Mouse (Mus musculus): ENCODE measurements at regions not wholly inside any gene's neighbourhood (a gene's known extent, or its start where the extent isn't known, plus 50 kb on each side); places are given as distances from the start of the nearest gene placed in this dataset.

GRCm38 (mm10) chr8:92070704-92071103 lies 268.8 kb upstream of the Irx3 start:
- DNase-seq (ENCODE audit: low spot score), result no peak

- no peak for DNase-seq (ENCODE audit: low spot score)
Measured at GRCm38 (mm10) chr8:92066435-92066834, 264.6 kb upstream of the Irx3 start.

GRCm38 (mm10) chr8:92065554-92066239 lies 263.8 kb upstream of the Irx3 start:
- DNase-seq (ENCODE audit: low spot score), result no peak

- DNase-seq (ENCODE audit: low spot score), result no peak
Measured at GRCm38 (mm10) chr8:92064971-92065370, 263.1 kb upstream of the Irx3 start.

GRCm38 (mm10) chr8:92064175-92064821 lies 262.4 kb upstream of the Irx3 start:
- no peak for DNase-seq (ENCODE audit: low spot score)

- no peak for DNase-seq (ENCODE audit: low spot score)
Measured at GRCm38 (mm10) chr8:92063333-92063732, 261.5 kb upstream of the Irx3 start.

- no peak for DNase-seq (ENCODE audit: low spot score)
Measured at GRCm38 (mm10) chr8:92059471-92059870, 257.6 kb upstream of the Irx3 start.

GRCm38 (mm10) chr8:92058953-92059352 lies 257.1 kb upstream of the Irx3 start:
- no peak for DNase-seq (ENCODE audit: low spot score)

- DNase-seq (ENCODE audit: low spot score), result no peak
Measured at GRCm38 (mm10) chr8:92057857-92058256, 256.0 kb upstream of the Irx3 start.

- DNase-seq (ENCODE audit: low spot score), result no peak
Measured at GRCm38 (mm10) chr8:92055590-92055989, 253.7 kb upstream of the Irx3 start.

- DNase-seq (ENCODE audit: low spot score), result no peak
Measured at GRCm38 (mm10) chr8:92044695-92045094, 242.8 kb upstream of the Irx3 start.

- no peak for DNase-seq (ENCODE audit: low spot score)
Measured at GRCm38 (mm10) chr8:92042951-92043350, 241.1 kb upstream of the Irx3 start.

- DNase-seq (ENCODE audit: low spot score), result no peak
Measured at GRCm38 (mm10) chr8:92029954-92030353, 228.1 kb upstream of the Irx3 start.

GRCm38 (mm10) chr8:92029516-92029915 lies 227.6 kb upstream of the Irx3 start:
- DNase-seq (ENCODE audit: low spot score), result no peak

- DNase-seq (ENCODE audit: low spot score), result no peak
Measured at GRCm38 (mm10) chr8:92028308-92028707, 226.4 kb upstream of the Irx3 start.

- no peak for DNase-seq (ENCODE audit: low spot score)
Measured at GRCm38 (mm10) chr8:92024133-92024532, 222.3 kb upstream of the Irx3 start.

GRCm38 (mm10) chr8:92021521-92021920 lies 219.7 kb upstream of the Irx3 start:
- DNase-seq (ENCODE audit: low spot score), result no peak

GRCm38 (mm10) chr8:92014704-92015103 lies 212.8 kb upstream of the Irx3 start:
- no peak for DNase-seq (ENCODE audit: low spot score)

- no peak for DNase-seq (ENCODE audit: low spot score)
Measured at GRCm38 (mm10) chr8:92013183-92013582, 211.3 kb upstream of the Irx3 start.

- no peak for DNase-seq (ENCODE audit: low spot score)
Measured at GRCm38 (mm10) chr8:92010412-92010811, 208.5 kb upstream of the Irx3 start.

- DNase-seq (ENCODE audit: low spot score), result no peak
Measured at GRCm38 (mm10) chr8:92008616-92009610, 207.0 kb upstream of the Irx3 start.

- no peak for DNase-seq (ENCODE audit: low spot score)
Measured at GRCm38 (mm10) chr8:92005091-92005490, 203.2 kb upstream of the Irx3 start.

- DNase-seq (ENCODE audit: low spot score), result no peak
Measured at GRCm38 (mm10) chr8:92004532-92004931, 202.7 kb upstream of the Irx3 start.
